Mouse (Mus musculus) right cerebral cortex, postnatal 10 days (tissue): ENCODE results near the gene Spryd3.
"Not testable (repeated sequence)": the region's sequence is repeated elsewhere in the genome, so short reads cannot be mapped to it uniquely, and the experiment has no call there.

Experiments used
- DNase-seq, 2 experiments: peaks; one replicate each; pipeline ENCODE4 v3.0.0; 2021; ENCODE audit warnings: low spot score in 2 of 2

The Spryd3 gene

GRCm38 (mm10) chr15:102100161-102100981, 35.7 kb downstream of the Spryd3 start, which contains the start of gene Tns2:
TSS of gene Tns2 (plus strand) at chr15:102100413.
- DNase-seq: peak; percentile 84 to 85

DNA sequence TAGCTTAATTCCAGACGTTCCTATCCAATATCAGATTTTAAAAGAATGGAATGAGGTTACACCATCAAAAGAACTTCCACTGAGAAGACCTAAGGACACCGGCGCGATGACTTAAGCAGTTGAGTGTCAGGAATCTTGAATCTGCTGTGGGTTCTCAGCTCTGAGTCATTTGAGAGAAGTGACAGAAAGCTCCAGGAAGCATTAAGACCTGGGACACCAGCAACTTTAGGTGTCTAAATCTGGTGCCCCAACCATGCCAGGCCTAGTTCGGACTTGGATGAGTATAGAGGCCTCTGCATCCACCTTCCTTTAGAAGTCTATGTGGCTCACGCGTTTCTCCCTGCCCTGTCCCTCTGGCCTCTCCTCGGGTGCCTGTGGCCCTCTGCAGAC, 36.3 kb downstream of the Spryd3 start:
- DNase-seq: no peak

- DNase-seq: peak in 1 of 2 experiments; percentile 28
Measured at GRCm38 (mm10) chr15:102099260-102099659, 36.8 kb downstream of the Spryd3 start.

GRCm38 (mm10) chr15:102097991-102098555, 38.0 kb downstream of the Spryd3 start:
- DNase-seq: peak in 1 of 2 experiments; percentile 31

- no peak for DNase-seq
Measured at GRCm38 (mm10) chr15:102097147-102097915, 38.7 kb downstream of the Spryd3 start.

DNA sequence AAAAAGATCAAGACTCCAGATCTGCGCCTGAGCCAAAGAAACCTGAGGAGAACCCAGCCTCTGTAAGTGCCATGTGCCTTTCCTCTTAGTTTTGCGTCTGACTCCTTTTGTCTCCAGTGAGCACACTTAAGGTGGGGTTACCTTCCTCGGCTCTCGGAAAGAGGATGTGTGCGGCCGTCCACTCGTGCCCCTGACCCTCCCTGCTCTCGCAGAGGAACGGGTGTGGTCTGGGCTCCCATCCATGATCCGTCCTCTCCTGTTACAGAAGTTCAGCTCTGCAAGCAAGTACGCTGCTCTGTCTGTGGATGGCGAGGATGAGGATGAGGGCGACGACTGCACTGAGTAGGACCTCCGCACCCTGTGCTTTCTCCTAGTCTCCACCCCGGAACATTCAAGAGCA, 41.0 kb downstream of the Spryd3 start:
- DNase-seq: no peak

- no peak for DNase-seq
Measured at GRCm38 (mm10) chr15:102094157-102094556, 41.9 kb downstream of the Spryd3 start.

- DNase-seq: no peak
Measured at GRCm38 (mm10) chr15:102092222-102092621, 43.8 kb downstream of the Spryd3 start.

GRCm38 (mm10) chr15:102091688-102092087, 44.3 kb downstream of the Spryd3 start:
- DNase-seq: no peak

GRCm38 (mm10) chr15:102091063-102091679, 44.9 kb downstream of the Spryd3 start:
- no peak for DNase-seq

GRCm38 (mm10) chr15:102089914-102090585, 46.0 kb downstream of the Spryd3 start:
- peak in 1 of 2 experiments; percentile 42 for DNase-seq

DNA sequence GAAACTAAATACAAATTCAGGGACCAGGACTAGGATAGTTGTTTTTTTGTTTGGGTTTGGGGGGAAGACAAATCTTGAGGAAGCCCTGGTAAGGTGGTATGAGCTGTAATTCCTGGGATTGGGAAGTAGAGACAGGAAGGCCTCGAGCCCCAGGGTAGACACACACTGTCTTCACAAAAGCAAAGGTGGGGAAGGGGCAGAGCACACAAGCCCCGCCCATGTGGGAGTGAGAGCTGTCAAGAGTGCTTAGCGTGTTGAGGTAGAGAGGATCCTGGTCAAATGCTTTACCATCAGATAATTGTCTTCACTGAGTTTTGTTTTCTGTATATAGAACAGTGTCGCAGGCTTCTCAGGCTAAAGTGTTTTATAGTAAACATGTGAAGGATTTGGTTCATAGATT, 53.0 kb downstream of the Spryd3 start:
- no peak for DNase-seq

DNA sequence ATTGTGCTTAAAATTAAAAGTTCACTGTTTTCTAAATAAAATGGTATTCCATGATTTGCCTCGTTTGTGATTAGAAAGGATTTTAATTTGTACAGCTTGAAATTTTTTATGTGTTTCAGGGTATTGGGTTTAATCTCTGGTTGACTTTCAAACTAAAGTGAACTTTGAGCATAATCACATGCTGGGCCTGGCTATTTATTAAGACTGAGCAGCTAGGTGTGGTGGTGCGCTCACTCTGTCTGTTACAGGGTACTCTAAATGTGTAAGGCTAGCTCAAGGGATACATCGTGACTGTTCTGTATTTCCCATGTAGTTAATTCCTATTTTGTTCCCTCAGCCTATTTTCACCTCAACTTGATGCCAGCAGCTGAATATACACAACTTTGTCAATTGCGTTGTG, 53.9 kb downstream of the Spryd3 start:
- DNase-seq: no peak

- DNase-seq: no peak
Measured at GRCm38 (mm10) chr15:102080429-102080828, 55.6 kb downstream of the Spryd3 start.

- DNase-seq: not testable (repeated sequence)
Measured at GRCm38 (mm10) chr15:102079924-102080323, 56.1 kb downstream of the Spryd3 start.

GRCm38 (mm10) chr15:102079221-102079620, 56.8 kb downstream of the Spryd3 start:
- DNase-seq: no peak

GRCm38 (mm10) chr15:102077111-102077677, 58.8 kb downstream of the Spryd3 start:
- DNase-seq: no peak

GRCm38 (mm10) chr15:102074876-102075585, 61.0 kb downstream of the Spryd3 start:
- DNase-seq: no peak

GRCm38 (mm10) chr15:102074070-102074731, 61.8 kb downstream of the Spryd3 start:
- DNase-seq: peak; percentile 81 to 84

DNA sequence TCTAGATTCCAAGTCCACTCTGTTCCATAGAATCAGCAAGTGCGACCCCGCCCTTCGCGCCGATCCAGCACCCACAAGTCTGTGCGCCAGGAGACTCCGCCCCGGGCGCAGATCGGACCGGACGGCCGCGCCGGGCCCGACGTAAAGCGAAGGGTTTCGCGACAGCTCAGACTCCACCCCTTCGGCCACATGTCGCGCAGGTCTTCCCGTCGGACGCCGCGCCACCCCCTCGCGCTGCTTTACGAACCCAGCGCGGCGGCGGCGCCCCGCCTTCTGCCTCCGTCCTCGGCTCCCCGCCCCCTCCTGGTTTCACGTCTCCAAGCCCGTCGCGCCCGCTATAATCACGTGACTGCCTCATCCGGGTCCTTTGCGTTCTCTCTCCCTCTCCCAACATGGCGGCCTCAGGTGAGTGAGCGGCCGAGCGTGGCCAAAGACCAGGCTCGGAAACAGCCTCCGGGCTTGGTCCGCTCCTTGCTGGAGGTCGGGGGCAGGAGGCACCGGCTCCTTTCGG, 62.4 kb downstream of the Spryd3 start, which contains the start of gene Eif4b:
Gene Eif4b, plus strand, starts transcription at position 215 of the 511 bp plus-strand sequence.
- peak; percentile 100 for DNase-seq
